Comparison of ENCODE assay signal across 9 mouse cellular contexts in the genomic region with DNA sequence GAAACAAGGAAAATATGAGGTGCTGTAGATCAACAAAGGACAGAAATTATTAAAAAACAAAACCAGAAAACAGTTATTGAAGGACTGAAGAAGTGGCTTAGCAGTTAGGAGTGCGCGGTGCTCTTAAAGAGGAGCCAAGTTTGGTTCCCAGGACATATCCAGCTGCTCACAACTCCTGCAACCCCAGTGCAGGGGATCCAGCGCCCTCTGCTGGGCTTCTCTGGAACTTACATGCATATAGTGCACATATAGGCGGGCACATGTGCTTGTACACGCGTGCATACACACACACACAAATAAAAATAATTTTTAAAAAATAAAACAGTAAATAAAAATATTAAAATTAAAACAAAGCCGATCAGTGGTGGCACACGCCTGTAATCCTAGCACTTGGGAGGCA. TPM values are rescaled to one million over a fixed set of nuclear protein-coding genes. Genes with fewer than 3 reads are reported as not detected.
DNase-seq lines count a peak whose midpoint lies in the region; ATAC-seq and TF ChIP-seq lines count a peak whose summit lies in the region.
"Had no signal": no experiment of that assay in that cellular context is flagged by ENCODE, and none has a peak within 500 bp of the region (broad histone marks: within the 10 kb centered on the region; RNA-seq: fewer than 3 reads in every experiment).

No protein-coding gene starts in this region.

- TF ChIP-seq EP300 in liver, embryonic 14.5 days (IDR thresholded peaks at IDR 0.05; ENCODE audit: low read depth), result no peak

- 63% methylated on average over 8 of the region's 8 CpGs for WGBS in liver, embryonic 14.5 days (ENCODE audit: insufficient replicate concordance)
- 83% methylated on average over 8 of the region's 8 CpGs for WGBS in forebrain, embryonic 13.5 days

- ATAC-seq in liver, embryonic 14.5 days (ENCODE audit: insufficient read depth), result no peak
- ATAC-seq in forebrain, embryonic 13.5 days, result no peak

- H3K4me3 ChIP-seq in liver, embryonic 14.5 days (ENCODE audit: insufficient read depth in 1 of 2, low read depth in 2 of 2, low read length in 2 of 2), result no peak overlapping the region
- H3K4me3 ChIP-seq in forebrain, embryonic 13.5 days, result no peak overlapping the region
- H3K4me3 ChIP-seq: limb, embryonic 13.5 days had no signal

- no peaks in the 10 kb centered on the region for H3K27me3 ChIP-seq in liver, embryonic 14.5 days (ENCODE audit: control insufficient read depth, insufficient read depth, low read length)
- no peaks in the 10 kb centered on the region for H3K27me3 ChIP-seq in forebrain, embryonic 13.5 days
- H3K27me3 ChIP-seq: limb, embryonic 13.5 days had no signal

- H3K36me3 ChIP-seq in liver, embryonic 14.5 days (replicated peaks; ENCODE audit: control insufficient read depth, insufficient read depth, low read depth), result no peaks in the 10 kb centered on the region
- H3K36me3 ChIP-seq in forebrain, embryonic 13.5 days (ENCODE audit: poor library complexity, severe bottlenecking), result no peaks in the 10 kb centered on the region
- H3K36me3 ChIP-seq: limb, embryonic 13.5 days had no signal

- no peak overlapping the region for H3K27ac ChIP-seq in liver, embryonic 14.5 days
- no peak overlapping the region for H3K27ac ChIP-seq in forebrain, embryonic 13.5 days
- H3K27ac ChIP-seq: limb, embryonic 13.5 days had no signal

- H3K9ac ChIP-seq in liver, embryonic 14.5 days (replicated peaks), result no peak overlapping the region
- H3K9ac ChIP-seq in forebrain, embryonic 13.5 days, result no peak overlapping the region
- H3K9ac ChIP-seq: limb, embryonic 13.5 days had no signal

- no peaks in the 10 kb centered on the region for H3K9me3 ChIP-seq in liver, embryonic 14.5 days (ENCODE audit: control insufficient read depth, low read length)
- H3K9me3 ChIP-seq in forebrain, embryonic 13.5 days (replicated peaks), result no peaks in the 10 kb centered on the region
- H3K9me3 ChIP-seq: limb, embryonic 13.5 days had no signal

- H3K4me1 ChIP-seq in liver, embryonic 14.5 days (replicated peaks; ENCODE audit: control insufficient read depth in 2 of 2, insufficient read depth in 2 of 2, low read length in 1 of 2), result no peaks in the 10 kb centered on the region
- no peaks in the 10 kb centered on the region for H3K4me1 ChIP-seq in forebrain, embryonic 13.5 days

- peak; percentile 29 for DNase-seq in gastrocnemius, postnatal 10 days
- DNase-seq in gastrocnemius, postnatal 36 days, result no peak
- DNase-seq in right cerebral cortex, postnatal 4 days, result peak; percentile 36
- no peak for DNase-seq in right cerebral cortex, adult 18-20 months
- no peak for DNase-seq in liver, embryonic 14.5 days (ENCODE audit: low read depth in 3 of 3, low spot score in 3 of 3)
- peak; percentile 62 for DNase-seq in thymus, postnatal 4 days
- DNase-seq in layer of hippocampus, adult 11-12 months (ENCODE audit: low spot score), result no peak

- peak; percentile 71 for TF ChIP-seq CTCF in liver, embryonic 14.5 days (IDR thresholded peaks at IDR 0.05; ENCODE audit: low read depth)

- intact Hi-C loops in gastrocnemius, postnatal 36 days (cut with DNase I), result loop anchor here (5.0 kb wide), 1 partner anchor 138 kb away; no protein-coding TSS in a partner anchor

- no peak overlapping the region for H3K4me2 ChIP-seq in liver, embryonic 14.5 days (ENCODE audit: low read depth)
- H3K4me2 ChIP-seq in forebrain, embryonic 13.5 days, result no peak overlapping the region
- H3K4me2 ChIP-seq: limb, embryonic 13.5 days had no signal

RNA-seq across cellular contexts. Expression of a gene that starts 59.6 kb away (rescaled TPM):
- total RNA-seq in gastrocnemius, postnatal 10 days (2021), result 100 to 1,000 TPM in 1 of 2 experiments, 10 to 100 TPM in 1; 98.2 to 101 TPM
- total RNA-seq in gastrocnemius, postnatal 36 days (2021), result 100 to 1,000 TPM in 1 of 2 experiments, 10 to 100 TPM in 1; 85.8 to 109 TPM
- polyA plus RNA-seq in liver, embryonic 14.5 days (2012; rRNA removed), result 29.4 and 41.9 TPM in 2 replicates
- polyA plus RNA-seq in liver, embryonic 14.5 days (2014; fragmentation: Nextera tagmentation; extraction: Ambion mirVana), result 48.4 and 53.4 TPM in 2 replicates
- 89.2 and 103 TPM in 2 replicates for polyA plus RNA-seq in forebrain, embryonic 13.5 days (2015; fragmentation: Nextera tagmentation; extraction: Ambion mirVana)

Comparison
In these comparisons a context has a peak if more than half of its experiments do, and no peak if none do; other contexts are left out.
1. DNase-seq: peak in gastrocnemius, postnatal 10 days (single experiment), right cerebral cortex, postnatal 4 days (single experiment) and thymus, postnatal 4 days (single experiment); none in gastrocnemius, postnatal 36 days (0 of 2), right cerebral cortex, adult 18-20 months (single experiment), liver, embryonic 14.5 days (0 of 3) and layer of hippocampus, adult 11-12 months (single experiment).